Mouse (Mus musculus) lung, adult 2 months (tissue): ENCODE results near the gene Card11.

Experiments used
- CTCF ChIP-seq: fragments of 200-500 bp; IDR thresholded peaks from 2 replicates; pipeline ENCODE4 v1.5.1; 2011; ENCODE audit warnings: mild to moderate bottlenecking, low read length, control low read depth; ENCODE audit not compliant: insufficient read depth
- POLR2A ChIP-seq: fragments of 200-500 bp; IDR thresholded peaks from 2 replicates; pipeline ENCODE4 v1.6.1; 2011; ENCODE audit warnings: low read depth, mild to moderate bottlenecking, control low read depth, low read length, borderline replicate concordance; ENCODE audit errors: extremely low read depth

GRCm38 (mm10) chr5:140857432-140858154 is 142.8 kb downstream of the Card11 start:
- peak; percentile 11; the same call in 1 of the 2 replicates for TF ChIP-seq CTCF
- no peak for TF ChIP-seq POLR2A
